Mouse (Mus musculus): Measurements from ENCODE around the gene Slf2. TPM values are rescaled to one million over a fixed set of nuclear protein-coding genes. Genes with fewer than 3 reads are reported as not detected.

Gene Slf2
- total RNA-seq (2021), result 10 to 100 TPM; 44.7 to 46.6 TPM

DNA sequence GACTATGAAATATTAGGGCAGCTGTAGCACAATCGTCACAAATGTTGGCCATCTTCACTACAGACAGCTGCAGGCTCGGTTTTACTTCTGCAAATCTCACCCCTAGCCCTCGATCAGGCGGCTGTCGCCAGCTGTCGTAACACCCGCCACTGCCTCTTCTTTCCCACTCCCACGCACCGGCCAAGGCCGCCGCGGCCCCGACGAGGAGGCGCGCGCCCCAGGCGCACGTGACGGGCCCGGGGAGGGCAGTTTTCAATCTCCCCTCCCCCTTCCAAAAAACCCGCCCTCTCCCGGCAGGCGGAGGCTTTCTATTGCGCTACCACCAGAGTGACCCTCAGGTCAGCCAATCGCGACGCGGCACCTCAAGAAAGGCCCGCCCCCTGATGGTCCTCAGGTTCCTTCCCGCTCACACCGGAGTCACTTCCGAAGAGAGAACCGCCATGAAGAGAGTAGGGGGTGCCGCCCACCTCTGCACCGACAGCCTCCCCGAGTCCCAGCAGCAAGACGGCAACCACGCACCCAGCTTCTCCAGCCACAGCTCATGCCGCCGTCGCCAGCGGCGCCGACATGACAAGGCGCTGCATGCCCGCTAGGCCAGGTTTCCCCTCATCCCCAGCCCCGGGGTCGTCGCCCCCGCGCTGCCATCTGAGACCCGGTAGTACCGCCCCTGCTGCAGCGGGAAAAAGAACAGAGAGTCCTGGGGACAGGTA, at the start of gene Slf2:
Gene Slf2, plus strand, starts transcription at position 408 of the 710 bp plus-strand sequence.
- intact Hi-C loops (cut with DNase I), result no loop called here
- DNase-seq, result peak; percentile 99

DNA sequence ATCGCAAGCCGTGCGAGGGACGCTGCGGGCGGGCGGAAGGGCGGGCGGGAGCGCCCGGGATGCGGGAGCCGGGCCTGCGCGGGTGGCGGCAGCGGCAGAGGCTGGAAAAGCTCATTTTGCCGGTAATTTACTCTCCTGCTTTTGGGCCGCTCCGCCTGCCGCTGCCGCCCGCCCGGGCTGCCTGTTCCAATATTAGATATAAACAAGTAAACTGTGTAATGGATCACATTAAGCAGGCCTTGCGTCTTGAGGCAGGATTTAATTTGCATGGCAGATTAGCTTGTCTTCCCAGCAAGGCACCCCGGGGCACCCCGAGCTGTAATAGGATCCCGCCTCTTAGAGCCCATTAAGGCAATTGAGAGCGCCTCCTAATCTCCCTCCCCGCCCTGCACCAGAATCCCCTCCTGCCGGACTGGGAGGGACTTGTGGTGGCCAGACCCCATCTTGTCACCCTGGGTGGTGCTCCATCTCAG, 48.4 kb upstream of the Slf2 start:
- intact Hi-C loops (cut with DNase I), result no loop called here
- peak; percentile 45 for DNase-seq

DNA sequence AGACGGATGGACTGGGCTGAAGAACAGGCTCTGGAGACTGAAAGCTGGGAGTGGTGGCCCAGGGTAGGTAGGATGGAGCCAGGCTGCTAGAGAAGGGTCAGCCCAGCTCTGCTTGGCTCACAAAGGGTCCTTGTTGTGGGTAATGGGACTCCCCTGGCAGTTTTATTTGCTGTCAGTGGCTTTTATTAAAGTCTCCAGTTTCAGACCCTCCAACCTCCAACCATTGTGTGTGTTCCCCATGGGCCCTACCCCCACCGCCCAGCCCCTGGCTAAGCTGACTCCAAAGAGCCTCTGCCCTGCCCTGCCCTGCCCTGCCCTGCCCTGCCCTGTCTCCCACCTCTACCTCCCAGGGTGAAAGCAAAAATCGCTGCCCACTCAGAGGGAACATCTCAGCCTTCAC, 46.6 kb upstream of the Slf2 start:
- intact Hi-C loops (cut with DNase I), result no loop called here
- no peak for DNase-seq

DNA sequence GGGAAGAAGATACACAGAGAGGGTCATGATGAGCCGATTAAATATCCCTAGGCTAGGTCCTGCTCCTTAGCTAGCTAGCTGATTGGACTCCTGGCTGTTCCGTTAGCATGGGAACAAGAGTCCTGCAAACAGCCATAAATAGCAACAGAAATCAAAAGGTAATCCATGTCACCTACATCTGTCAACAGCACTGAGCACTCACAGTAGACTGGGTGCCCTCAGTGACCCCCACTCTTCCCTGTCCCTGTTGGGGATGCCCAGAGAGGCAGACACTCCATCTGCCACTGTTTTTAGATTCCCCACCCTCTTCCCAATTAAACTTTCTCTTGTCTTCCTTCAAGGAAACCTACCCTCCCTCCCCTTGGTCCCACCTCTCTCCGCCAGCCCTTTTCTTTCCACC, 44.5 kb upstream of the Slf2 start:
- intact Hi-C loops (cut with DNase I), result no loop called here
- no peak for DNase-seq

DNA sequence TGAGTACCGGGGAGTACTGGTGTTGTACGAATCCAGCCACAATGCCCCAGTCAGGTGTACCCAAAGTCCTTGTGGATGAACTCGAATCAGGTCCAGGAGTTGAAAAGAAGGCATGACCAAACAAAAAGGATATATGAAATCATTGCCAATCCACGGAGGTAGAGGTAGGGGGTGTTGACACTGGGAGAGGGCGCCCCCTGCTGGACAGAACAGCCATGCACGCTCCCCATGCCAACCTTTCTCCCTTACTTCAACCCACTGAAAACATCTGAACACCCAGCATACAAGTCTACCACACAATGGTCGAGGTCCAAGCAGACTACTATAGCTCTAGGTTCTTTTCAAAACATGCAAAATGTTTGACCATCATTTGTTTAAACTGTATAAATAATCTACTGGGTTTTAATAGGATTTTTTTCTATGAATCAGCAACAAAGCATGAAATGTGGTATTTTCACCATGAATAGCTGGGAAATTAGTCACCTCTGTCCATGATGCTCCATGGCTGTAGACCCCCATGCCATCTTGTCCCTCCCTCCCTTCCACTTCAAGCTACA, 43.2 kb upstream of the Slf2 start:
- intact Hi-C loops (cut with DNase I), result no loop called here

DNA sequence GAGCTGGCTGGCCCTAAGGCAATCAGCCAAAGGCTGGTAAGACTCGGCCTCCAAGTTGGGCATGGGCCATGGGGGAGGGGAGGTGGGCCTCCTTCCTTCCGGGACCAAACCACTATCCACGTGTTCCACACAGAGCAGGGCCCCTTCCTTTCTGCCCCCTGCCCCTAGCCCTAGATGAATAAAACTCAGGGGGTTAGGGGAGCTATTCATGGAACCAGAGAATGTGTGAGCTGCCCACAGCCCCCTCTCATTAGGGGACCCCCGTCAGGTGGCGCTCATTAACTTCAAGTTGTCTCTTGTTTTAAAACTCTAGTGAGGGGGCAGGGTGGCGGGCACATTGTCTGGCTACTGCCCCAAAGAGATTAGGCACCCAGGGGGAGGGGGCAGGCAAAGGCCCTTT, 41.4 kb upstream of the Slf2 start:
- intact Hi-C loops (cut with DNase I), result no loop called here

More for the DNA sequence above, 43.2 kb upstream of the Slf2 start:
- DNase-seq, result peak; percentile 61

DNA sequence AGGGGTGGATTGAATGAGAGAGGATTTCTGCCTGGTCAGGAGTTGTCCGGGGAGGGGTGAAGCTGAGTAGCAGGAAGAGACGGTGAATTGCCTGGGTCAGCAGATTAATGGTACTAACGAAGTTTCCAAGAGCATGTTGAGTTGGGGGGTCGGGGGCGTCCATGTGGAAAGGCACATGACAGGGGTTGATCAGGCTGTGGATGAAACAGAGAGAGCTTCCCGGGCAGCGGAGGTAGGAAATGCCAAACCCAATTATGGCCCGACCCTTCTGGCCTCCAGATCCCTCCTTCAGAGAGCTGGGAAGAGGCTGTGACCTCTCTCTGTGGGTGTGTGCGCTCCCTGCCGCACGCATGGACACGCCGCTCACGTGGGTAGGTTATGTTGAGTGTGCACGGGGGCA, 39.5 kb upstream of the Slf2 start:
- intact Hi-C loops (cut with DNase I), result loop anchor here (10.0 kb wide), 1 partner anchor 137 kb away; the partner anchor contains the start of gene Pax2
- DNase-seq, result no peak

More for the DNA sequence above, 41.4 kb upstream of the Slf2 start:
- DNase-seq, result no peak

DNA sequence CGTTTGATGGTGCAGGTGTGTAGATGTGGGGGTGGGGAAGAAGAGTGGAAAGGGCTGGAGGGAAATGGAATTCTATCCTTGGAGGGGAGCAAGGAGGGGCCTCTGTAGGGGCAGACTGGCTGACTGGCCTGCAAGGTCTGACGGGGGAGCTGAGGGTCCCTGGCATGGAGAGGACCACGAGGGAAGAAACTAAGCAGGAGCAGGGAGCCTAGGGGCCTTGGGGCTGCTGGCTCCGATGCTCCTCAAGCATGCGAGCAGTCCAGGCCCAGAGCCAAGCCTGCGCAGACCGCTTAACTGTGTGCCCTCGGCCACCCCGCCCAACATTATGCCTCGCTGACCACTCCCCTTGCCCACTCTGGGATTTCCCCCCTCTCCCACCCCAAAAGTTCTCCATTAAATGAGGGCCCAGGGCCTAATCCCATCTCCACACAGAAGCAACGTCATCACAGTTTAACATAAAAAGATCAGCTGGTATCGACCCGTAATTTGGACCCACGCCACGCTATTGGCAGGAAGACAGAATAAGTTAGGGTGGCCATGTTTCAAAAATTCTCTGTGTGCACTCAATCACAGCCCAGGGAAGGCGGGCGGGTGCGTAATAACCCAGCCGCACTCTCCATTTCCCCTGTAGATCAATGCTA, 37.6 kb upstream of the Slf2 start:
- DNase-seq, result peak; percentile 79
- intact Hi-C loops (cut with DNase I), result loop anchor here (10.0 kb wide), 1 partner anchor 139 kb away; the partner anchor contains the start of gene Pax2

DNA sequence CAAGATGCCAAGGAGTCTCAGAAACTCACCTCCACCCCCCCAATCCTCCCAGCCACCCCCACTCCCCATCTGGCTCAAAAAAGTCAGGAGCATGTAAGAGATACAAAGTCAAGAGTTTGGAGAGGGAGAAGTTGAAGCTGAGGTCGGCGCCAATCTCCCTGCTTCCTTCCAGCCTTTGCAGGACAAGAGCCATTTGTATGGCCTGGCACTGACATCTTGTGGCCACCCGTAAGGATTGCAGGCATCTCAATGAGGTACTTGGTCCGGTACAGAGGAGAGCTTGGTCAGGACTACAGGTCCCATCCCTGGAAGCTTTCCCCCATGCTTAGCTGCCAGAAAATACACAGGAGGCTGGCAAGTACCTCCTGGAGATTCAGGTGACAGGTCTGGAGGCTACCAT, 35.7 kb upstream of the Slf2 start:
- intact Hi-C loops (cut with DNase I), result loop anchor here (2.0 to 10.0 kb wide), 2 partner anchors 140 to 312 kb away; partner anchors contain the start of gene Pax2
- peak; percentile 74 for DNase-seq

DNA sequence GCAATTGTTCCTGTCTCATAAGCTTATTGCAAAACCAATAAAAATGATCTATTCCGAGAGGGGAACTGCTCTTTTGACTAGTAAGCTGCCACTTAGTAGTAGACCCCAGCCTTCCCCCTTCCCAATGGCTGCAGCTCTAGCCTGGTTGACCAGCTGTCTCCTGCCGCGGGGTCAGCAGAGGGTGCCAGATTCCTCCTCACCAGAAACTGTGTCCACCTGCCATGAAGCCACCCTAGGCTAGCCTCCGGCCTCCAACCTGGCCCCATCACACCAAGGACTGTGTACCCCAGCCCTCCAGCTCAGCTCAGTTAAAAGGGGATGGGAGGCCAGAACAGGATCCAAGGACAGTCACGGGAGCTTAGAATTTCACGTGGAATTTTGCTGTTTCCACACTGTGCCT, 34.5 kb upstream of the Slf2 start:
- no peak for DNase-seq
- intact Hi-C loops (cut with DNase I), result loop anchor here (10.0 kb wide), 1 partner anchor 142 kb away; the partner anchor contains the start of gene Pax2

DNA sequence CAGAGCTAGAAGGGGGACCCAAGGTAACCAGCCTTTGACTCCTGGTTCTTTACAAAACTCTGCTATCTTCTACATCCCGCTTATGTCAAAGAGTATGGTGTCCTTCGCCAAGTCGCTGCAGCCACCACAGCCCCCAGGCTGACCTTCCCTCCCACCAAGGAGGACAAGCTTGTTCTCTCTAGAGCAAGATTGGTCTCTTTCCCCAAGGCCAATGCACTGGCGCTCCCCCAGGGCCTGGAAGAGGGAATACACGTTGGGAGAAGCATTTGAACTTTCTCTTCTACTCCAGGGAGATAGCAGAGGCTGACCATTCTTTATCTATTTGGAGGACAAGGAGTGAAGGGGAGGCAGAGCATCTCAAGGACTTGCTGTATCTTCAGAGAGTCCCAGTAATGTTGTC, 33.4 kb upstream of the Slf2 start:
- no peak for DNase-seq
- intact Hi-C loops (cut with DNase I), result loop anchor here (10.0 kb wide), 1 partner anchor 143 kb away; the partner anchor contains the start of gene Pax2

DNA sequence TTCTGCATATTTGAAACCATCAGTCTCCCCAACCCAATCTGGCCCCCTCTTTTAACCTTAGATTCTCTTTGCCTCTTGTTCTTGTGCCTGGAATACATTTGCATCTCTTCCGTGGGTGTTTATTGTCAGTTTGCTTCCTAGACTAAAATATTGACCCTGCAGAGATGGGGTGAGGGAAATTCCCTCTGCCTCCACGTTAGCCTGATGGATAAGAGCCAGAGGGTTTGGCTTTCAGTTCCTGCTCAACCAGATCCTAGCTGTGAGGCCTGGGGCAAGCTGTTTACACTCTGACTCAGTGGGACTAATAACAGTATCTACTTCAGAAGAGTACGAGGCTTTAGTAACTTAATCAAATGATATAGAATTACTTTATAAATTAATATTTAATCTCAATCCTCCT, 32.3 kb upstream of the Slf2 start:
- intact Hi-C loops (cut with DNase I), result loop anchor here (10.0 kb wide), 1 partner anchor 144 kb away; the partner anchor contains the start of gene Pax2
- DNase-seq, result no peak

DNA sequence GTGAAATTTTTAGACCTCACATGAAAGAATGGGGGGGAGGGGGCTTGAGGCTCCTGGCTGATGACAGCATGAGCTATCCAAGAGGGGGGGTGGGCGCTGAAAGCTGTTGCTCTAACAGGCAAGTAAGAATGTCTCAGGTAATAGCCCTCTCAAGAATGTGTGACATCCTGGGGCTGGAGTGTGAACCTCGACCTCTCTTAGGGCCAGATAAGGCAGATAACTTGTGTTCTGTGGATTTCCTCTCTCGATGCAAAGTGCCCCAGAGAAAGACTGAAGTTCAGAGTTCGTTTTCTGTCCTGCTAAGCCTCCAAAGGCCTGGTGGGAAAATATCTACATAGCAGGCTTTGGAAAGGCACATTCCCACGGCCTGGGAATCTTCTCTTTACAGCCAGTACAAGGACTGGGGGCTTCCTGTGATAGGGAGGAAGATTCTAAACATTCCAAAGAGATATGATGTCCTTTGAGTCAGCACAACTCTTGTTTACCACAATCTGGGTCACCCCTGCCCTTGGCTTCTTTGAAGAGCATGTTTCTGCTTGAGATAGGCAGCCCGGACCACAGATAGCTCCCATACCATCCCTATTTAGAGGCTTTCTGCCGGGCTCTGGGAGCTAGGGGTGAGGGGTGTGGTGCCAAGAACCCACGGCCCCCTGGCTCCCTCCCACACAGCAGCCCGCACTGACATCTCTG, 31.7 kb upstream of the Slf2 start:
- intact Hi-C loops (cut with DNase I), result loop anchor here (10.0 kb wide), 1 partner anchor 144 kb away; the partner anchor contains the start of gene Pax2
- no peak for DNase-seq

DNA sequence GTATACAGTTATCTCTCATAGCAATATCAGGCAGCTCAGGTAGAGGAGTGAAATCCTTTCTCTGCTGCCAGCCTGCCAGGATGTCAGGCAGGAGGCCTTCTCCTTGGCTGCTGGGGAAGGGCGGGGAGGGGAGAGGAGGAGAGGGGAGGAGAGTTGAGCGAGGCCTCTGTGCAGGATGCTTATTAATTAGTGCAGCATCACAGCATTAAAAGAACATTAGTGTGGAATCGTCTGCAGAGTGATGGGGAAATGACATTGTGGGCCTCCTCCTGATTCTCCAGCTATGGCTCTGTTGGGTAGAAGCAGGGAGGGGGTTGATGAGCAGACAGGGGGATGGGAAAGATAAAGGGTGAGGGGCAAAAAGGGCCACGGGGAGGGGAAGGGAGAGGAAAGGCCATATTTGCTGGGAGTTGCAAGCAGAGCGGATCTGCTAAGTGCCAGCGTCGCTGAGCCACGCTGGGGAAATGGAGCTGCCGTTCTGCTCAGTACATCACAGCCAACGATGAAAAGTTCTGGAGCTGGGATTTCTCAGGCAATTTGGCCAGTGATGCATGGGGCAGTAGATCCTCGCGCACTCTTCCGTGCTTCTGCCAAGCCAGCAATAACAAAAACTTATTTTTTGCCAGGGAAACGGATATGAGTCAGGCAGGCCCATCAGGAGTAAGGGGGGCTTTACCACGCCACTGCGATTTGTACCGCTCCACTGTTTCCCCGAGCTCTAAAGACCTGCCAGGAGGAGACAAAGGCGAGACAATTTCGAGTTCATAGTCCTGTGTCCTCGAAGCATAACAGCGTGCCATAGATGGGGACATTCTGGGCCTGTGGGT, 30.8 kb upstream of the Slf2 start:
- no peak for DNase-seq
- intact Hi-C loops (cut with DNase I), result loop anchor here (10.0 kb wide), 1 partner anchor 145 kb away; the partner anchor contains the start of gene Pax2

DNA sequence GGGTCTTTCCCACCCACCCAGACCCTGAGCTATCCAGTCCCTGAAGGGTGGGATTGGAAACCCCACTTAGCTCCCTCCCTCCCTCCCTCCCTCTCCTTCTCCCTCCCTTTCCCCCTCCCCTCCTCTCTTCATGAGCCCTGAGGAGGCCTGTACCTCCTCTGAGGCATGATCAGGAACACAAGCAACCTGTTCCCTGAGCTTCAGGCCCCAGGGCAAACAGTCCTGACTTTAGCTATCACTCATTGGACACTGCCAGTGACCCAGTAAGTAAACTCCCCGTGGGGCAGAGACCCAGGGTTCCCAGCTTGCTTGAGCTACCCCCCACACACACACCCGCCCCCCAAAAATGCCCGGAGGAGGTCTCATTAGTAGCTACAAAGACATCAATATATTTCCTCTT, 29.9 kb upstream of the Slf2 start:
- intact Hi-C loops (cut with DNase I), result no loop called here
- no peak for DNase-seq

DNA sequence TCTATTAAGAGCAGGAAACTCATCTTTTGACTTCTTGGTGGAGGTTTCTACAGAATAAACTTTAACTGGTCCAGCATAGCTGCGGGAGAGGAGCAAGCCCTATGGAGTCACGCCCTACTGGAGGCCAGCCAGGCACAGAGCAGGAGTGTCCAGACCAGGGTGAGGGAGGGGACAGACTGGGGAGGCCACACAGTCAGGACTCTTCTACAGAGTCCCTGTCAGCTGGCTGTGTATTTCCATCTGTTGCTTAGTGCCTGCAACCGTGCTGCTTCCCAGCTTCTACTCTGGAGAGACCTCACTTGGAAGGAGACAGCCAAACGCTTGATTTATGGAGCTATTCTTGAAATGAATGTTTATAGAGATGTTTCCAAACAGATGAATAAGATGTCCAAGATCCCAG, 28.6 kb upstream of the Slf2 start:
- intact Hi-C loops (cut with DNase I), result no loop called here
- no peak for DNase-seq

DNA sequence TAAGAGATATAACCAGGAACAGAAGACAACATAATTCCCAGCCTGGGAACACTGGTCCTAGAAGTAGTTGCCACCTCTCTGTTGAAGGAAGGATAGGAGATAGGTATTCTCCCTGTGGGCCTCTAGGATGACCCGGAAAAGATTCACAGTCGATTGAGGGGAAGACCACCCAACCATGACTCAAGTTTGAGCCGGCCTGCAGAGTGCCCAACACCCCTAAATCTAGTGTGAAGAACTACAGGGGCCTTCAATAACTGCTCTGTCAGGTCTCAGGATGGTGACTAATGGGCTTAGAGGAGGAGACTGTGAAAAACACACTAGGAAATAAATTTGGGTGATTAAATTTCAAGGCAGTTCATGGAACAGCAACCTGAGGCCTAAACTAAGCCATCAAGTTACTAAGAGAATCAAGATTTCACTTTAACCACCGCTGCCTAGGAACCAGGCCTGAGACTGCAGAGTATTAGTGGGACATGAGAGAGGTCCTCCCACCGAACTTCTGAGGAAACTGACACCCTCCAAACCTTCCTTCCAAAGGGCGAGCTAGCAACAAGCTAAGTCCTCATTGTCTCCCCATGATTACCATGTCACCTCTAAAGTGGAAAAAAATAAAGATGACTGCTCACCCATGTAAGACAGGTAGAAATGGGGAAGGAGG, 27.5 kb upstream of the Slf2 start:
- no peak for DNase-seq
- intact Hi-C loops (cut with DNase I), result no loop called here

DNA sequence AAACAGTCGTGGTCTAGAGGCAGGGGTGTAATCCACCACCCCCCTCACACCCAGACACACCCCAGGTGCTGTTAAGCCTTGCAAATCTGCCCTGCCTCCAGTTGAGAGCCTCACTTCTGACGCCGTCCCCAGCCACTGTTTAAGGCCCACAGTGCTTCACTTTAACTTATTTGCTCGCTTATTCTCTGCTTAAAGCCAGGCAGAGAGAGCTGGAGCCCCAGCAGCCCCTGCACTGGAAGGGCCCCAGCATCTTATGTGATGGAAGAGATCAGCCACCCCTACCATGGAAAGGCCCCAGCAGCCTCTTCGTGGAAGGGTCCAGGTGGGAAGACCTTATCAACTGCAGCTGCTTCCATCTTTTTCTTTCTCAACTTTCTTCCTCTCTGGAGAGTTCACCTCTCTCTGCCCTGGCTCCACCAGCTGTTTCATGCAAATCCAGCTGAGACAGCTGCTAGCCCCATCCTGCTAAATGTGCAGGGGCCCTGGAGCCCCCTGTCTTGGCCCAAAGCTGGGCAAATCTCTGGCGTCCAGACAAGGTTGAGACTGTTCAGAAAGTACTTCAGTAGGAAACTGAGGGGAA, 26.7 kb upstream of the Slf2 start:
- DNase-seq, result no peak
- intact Hi-C loops (cut with DNase I), result no loop called here

DNA sequence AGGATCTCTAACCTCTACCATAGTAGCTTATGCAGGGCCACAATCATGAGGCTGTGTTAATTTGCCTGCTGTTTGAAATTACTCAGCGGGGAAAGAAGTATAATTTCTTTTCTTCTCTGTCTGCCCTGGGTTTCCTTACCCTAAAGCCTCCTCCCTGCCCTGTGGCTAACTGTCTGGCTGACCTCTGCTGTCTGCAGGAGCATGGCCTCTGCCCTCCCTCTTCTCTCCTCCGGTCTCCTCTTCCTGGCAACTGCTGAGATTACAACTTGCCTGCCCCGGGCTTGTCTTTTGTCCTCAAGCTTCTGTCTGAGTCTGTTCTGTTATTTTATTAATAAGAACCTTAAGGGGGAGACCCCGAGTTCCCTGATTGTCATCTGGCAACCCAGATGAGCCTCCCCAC, 25.6 kb upstream of the Slf2 start:
- no peak for DNase-seq
- intact Hi-C loops (cut with DNase I), result no loop called here
